Mouse (Mus musculus): ENCODE measurements around the gene Sox5.

Sox5 gene

GRCm38 (mm10) chr6:144772175-144772918, 9.4 kb downstream of the Sox5 start:
- DNase-seq (ENCODE audit: low spot score): peak; percentile 48

DNA sequence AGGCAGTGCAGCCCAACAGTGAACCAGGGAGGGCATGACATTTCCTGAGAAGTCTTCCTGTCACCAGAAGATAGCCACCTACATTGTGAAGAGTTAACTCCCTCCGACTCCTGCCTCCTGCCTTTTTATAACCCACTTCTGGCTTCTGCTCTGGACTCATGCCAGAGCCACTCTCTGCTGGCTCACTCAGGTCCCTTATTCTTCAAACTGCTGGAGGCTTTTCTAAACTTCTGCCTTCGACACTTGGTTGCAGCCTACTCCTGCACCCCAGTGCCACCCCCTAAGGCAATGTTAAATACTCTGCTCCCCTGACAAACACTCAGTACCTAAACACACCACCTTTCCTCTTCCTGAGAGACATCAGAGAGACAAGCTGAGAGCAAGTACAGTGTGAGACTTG, 12.7 kb downstream of the Sox5 start:
- no peak for DNase-seq (ENCODE audit: low spot score)

DNA sequence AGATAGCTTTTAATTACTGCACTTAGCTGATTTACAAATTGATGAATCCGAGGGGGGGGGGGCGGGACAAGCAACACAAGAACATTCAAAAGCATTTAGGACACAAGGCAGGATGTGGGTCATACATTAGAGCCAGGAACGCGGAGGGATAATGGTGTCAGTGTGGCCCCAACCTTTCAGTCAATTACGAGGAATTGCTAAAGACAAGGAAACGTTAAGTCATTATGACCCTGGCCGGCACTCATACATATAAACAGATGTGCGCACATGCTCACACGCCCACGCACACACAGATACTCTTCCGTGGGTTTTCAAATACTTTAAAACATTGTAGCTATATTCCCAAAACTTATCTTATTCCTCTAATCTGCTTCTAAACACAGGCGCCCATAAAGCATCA, 19.9 kb downstream of the Sox5 start:
- no peak for DNase-seq (ENCODE audit: low spot score)

- DNase-seq (ENCODE audit: low spot score): no peak
These were observed 22.6 kb downstream of the Sox5 start for GRCm38 (mm10) chr6:144759193-144759592.

DNA sequence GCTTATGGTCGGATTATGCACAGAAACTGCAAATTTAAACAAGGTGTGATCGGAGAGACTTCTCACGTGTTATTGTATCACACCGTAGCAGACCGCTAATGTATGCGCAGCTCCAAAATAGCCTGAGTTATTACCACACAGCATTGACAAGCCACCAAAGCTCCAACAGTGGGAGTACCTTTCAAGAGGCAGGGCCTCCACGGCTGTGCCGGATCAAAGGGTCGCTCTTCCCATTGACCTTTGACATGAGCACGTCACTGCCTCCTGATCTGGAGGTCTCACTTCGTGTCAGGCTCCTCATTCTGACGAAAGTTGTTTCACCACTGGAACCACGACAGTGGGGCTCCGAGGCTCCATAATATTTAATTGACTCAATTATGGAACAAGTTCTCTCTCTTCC, 24.4 kb downstream of the Sox5 start:
- DNase-seq (ENCODE audit: low spot score): no peak

- no peak for DNase-seq (ENCODE audit: low spot score)
These were observed 25.3 kb downstream of the Sox5 start for GRCm38 (mm10) chr6:144756444-144756843.

DNA sequence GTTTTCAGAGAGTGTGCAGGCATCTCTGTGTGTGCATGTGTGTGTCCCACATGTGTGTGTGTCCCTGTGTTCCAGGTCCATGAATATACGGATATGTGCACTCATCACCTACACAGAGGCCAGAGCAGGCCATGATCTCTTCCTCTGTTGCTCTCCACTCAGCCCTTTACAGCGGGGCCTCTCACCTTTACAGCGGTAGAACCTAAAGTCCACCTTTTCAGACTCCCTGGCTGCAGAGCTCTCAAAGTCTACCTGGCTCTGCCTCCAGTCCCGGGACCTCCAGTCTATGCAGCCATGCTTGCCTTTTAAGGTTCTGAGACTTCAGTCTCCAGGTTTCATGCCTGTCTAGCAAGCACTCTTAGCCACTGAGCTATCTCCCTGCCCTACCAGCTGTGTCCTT, 26.5 kb downstream of the Sox5 start:
- DNase-seq (ENCODE audit: low spot score): no peak

DNA sequence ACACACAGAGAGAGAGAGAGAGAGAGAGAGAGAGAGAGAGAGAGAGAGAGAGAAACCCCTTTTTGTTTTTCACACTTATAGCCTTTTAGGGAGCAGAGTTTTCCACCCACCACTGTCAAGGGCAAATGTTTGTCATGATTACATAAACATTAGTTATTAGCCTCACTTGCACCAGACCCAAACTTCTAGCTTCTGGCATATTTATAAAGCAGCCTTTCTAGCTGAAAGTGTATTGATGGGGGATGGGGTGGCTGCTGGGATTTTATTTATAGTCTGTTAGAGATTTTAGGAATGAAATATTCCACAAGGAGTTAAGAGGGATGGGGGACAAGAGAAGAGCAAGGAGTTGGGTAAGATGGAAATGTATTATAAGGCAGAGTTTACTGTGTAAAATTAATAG, 27.4 kb downstream of the Sox5 start:
- DNase-seq (ENCODE audit: low spot score): no peak

- no peak for DNase-seq (ENCODE audit: low spot score)
These were observed 27.8 kb downstream of the Sox5 start for GRCm38 (mm10) chr6:144753963-144754296.

DNA sequence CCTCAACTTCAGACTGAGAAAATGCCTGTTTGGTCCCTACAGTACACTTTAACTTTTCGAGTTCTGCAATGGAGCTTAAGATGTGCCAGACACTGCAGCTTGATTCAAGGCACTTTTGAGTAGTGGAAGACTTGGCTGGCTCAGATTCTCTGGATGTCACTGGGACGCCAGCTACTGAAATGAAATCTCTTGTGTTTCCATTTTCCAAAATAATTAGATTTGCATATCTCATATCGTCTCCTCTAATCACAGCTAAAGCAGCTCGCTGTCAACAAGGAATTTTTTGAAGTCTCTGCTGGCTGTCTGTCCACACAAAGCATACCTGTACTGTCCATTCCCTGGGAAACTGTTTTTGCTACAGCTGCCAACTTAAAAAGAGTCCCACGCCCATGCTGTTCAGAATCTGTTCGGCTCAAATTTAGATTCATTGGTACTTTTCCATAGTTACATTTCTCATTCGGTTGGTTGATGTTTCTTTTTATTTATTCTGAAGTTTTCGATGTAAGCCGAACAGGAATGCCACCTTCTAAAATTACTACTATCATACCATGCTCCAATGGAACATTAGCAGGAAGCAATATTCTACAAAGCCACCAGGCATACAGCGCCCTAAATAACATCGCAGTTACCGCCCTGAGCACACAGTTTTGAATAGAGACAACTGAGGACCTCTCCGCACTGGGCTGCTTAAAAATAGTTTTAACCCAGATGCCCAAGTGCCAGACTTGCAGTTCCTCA, 28.4 kb downstream of the Sox5 start:
- no peak for DNase-seq (ENCODE audit: low spot score)

DNA sequence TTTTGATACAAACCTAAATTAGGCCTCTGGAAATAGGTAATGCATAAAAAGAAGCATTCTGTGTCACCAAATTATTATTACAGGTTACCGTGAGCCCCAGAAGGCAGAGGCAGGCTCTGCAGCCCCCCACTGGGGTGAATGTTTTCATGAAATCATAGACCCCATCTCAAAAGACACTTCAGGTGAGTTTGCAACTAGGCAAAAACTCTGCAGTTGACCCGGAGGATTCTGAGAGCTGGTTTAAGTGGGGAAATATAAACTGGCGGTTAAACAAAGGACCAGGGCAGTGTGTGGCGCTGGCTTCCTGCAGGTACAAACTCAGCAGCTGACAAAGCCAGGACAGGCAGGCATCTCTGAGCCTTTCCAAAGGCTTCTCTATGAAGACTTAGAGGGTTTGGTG, 30.2 kb downstream of the Sox5 start:
- DNase-seq (ENCODE audit: low spot score): no peak

GRCm38 (mm10) chr6:144750197-144750596, 31.6 kb downstream of the Sox5 start:
- no peak for DNase-seq (ENCODE audit: low spot score)

- DNase-seq (ENCODE audit: low spot score): no peak
These were observed 35.3 kb downstream of the Sox5 start for GRCm38 (mm10) chr6:144746436-144746835.

GRCm38 (mm10) chr6:144742559-144742958, 39.2 kb downstream of the Sox5 start:
- no peak for DNase-seq (ENCODE audit: low spot score)

- DNase-seq (ENCODE audit: low spot score): no peak
These were observed 40.6 kb downstream of the Sox5 start for GRCm38 (mm10) chr6:144741080-144741655.

GRCm38 (mm10) chr6:144740343-144740742, 41.4 kb downstream of the Sox5 start:
- no peak for DNase-seq (ENCODE audit: low spot score)

DNA sequence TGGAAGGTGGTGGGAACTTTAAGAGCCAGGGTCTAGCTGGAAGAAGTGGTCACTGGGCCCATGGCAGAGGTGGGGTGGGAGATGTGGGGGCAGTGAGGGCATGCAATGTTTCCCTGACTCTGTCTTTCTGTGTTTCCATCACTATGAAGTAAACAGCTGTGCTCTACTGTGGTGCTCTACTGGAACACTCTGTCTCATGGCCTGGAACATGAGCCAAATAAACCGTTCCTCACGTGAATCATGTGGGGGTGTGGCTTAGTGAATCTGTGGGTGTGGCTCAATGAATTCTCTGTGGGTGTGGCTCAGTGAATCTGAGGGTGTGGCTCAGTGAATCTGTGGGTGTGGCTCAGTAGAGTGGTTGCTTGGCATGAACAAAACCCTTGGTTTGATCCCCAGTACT, 42.0 kb downstream of the Sox5 start:
- DNase-seq (ENCODE audit: low spot score): no peak

DNA sequence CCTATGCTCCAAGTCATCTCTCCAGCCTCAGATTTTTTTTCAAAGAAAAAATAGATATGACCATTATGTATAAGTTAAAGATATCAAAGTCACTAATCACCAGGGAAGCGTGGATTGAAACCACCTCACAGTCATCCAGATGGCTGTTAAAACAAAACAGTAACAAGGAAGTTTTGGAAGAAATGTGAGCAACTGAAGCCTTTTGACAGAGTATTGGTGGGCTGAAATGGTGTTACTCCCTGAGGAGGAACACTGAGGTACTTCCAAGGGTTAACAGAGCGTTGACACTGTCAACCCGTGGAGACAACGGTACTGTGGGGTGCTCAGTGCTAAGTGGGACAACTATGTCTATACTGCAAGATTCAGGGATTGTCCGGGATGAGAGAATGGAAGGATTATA, 44.0 kb downstream of the Sox5 start:
- no peak for DNase-seq (ENCODE audit: low spot score)

DNA sequence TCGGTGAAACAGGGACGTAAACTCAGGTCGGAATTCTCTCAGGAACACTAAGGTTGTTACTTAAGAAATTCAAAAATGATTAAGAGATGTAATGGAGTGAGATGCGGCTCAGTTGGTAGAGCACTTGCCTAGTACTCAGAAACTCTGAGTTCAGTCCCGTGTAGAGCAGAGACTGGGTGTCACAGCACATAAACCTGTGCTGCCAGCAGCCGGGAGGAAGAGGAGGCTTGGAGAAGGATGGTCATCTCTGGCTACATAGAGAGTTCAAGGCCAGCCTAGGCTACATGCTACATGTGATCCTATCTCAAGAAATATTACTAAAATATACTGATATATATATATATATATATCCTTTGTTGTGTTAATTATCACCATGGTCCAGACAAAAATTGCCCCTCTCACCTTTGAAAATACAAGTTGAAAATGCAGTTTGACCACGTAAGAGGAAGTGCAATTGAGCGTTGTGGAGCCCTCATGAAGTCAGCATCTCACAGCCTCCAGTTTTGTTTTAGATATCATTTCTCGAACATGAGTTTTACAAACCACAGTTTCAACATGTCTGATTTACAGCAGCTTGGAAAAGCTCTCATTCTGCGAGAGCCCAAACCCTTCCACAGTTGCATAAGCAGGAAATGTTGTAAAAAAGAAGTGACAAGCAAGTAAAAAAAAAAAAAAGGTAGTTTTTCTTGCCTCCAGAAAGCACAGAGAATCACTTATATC, 50.4 kb downstream of the Sox5 start:
- no peak for DNase-seq (ENCODE audit: low spot score)

- no peak for DNase-seq (ENCODE audit: low spot score)
These were observed 58.1 kb downstream of the Sox5 start for GRCm38 (mm10) chr6:144723530-144724144.

GRCm38 (mm10) chr6:144723024-144723423, 58.8 kb downstream of the Sox5 start:
- no peak for DNase-seq (ENCODE audit: low spot score)

DNA sequence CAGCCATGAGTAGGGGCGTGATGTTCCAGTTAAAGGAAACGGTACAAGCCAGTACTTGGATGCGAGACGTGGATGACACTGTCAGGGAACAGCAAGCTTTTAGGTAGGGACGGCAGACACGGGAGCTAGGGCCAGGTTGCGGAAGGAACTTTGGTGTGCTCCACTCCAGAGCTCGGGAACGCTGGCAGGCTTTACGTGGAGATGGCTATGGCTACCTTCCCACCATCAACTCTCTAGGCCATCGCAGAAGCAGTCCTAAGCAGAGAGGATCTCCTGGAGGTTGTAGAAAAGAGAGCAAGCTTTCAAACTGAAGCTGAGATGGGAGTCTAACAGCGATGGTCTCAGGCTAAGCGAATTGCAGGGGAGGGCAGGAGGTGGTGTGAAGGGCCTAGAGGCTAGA, 60.9 kb downstream of the Sox5 start:
- no peak for DNase-seq (ENCODE audit: low spot score)

All from spleen, adult 12 weeks (tissue).